21 mouse cellular contexts compared by ENCODE assay signal in the genomic region with DNA sequence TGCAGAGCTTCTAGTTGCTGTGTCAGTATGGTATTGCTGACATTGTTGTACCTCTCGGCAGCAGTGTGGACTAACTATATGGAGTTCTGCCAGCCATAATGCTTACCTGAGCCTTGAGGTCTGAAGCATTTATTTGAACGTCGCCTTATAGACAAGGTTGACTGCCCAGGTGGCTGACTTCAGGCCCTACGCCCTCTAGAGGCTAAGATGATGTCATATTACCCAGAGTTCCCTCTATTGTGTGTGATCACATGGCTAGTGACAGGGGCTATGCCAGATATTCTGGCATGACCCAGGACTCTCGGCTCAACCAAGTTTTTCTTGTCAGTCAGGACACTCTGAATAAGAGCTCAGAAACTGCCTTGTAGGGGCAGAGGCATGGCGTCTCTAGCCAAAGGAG. TPM values are rescaled to one million over a fixed set of nuclear protein-coding genes. Genes with fewer than 3 reads are reported as not detected.
DNase-seq lines count a peak whose midpoint lies in the region; ATAC-seq and TF ChIP-seq lines count a peak whose summit lies in the region.
"Had no signal": no experiment of that assay in that cellular context is flagged by ENCODE, and none has a peak within 500 bp of the region (broad histone marks: within the 10 kb centered on the region; RNA-seq: fewer than 3 reads in every experiment).

No protein-coding gene starts in this region.

- no peaks in the 10 kb centered on the region for H3K9me3 ChIP-seq in forebrain, embryonic 13.5 days (replicated peaks)
- H3K9me3 ChIP-seq in stomach, postnatal 0 days (ENCODE audit: control insufficient read depth, low read length) = no peaks in the 10 kb centered on the region
- H3K9me3 ChIP-seq: heart, embryonic 12.5 days; hindbrain, embryonic 15.5 days; kidney, embryonic 15.5 days; limb, embryonic 15.5 days; midbrain, embryonic 10.5 days; stomach, embryonic 15.5 days had no signal

- no peaks in the 10 kb centered on the region for H3K27me3 ChIP-seq in forebrain, embryonic 13.5 days
- H3K27me3 ChIP-seq in stomach, postnatal 0 days (ENCODE audit: control insufficient read depth, insufficient read depth, low read length) = no peaks in the 10 kb centered on the region
- H3K27me3 ChIP-seq: heart, embryonic 12.5 days; hindbrain, embryonic 15.5 days; kidney, embryonic 15.5 days; limb, embryonic 15.5 days; stomach, embryonic 15.5 days had no signal

- H3K4me1 ChIP-seq in forebrain, embryonic 13.5 days = peaks cover 94% of the 10 kb centered on the region
- H3K4me1 ChIP-seq in stomach, postnatal 0 days (replicated peaks; ENCODE audit: control insufficient read depth, insufficient read depth) = no peaks in the 10 kb centered on the region

- 0 out of 2 replicates have a peak overlapping the region, but pooled peaks have one; percentile 5 for H3K27ac ChIP-seq in layer of hippocampus, adult 2 months
- peak overlapping the region; percentile 95 for H3K27ac ChIP-seq in forebrain, embryonic 13.5 days
- H3K27ac ChIP-seq in stomach, postnatal 0 days (replicated peaks) = no peak overlapping the region
- H3K27ac ChIP-seq: hindbrain, embryonic 15.5 days; kidney, embryonic 15.5 days; limb, embryonic 15.5 days; macrophage; stomach, embryonic 15.5 days had no signal

- ATAC-seq in forebrain, embryonic 13.5 days = no peak
- ATAC-seq in stomach, postnatal 0 days (ENCODE audit: low FRiP score, low TSS enrichment) = no peak
- ATAC-seq: intestine, embryonic 16.5 days had no signal

- 73% methylated on average over 6 of the region's 6 CpGs for WGBS in forebrain, embryonic 13.5 days
- WGBS in stomach, postnatal 0 days = 85% methylated on average over 6 of the region's 6 CpGs

- H3K9ac ChIP-seq in forebrain, embryonic 13.5 days = no peak overlapping the region
- H3K9ac ChIP-seq in stomach, postnatal 0 days (ENCODE audit: low read length) = no peak overlapping the region
- H3K9ac ChIP-seq: heart, embryonic 12.5 days; hindbrain, embryonic 15.5 days; kidney, embryonic 15.5 days; limb, embryonic 15.5 days; stomach, embryonic 15.5 days had no signal

- TF ChIP-seq CTCF in layer of hippocampus, adult 2 months (conservative IDR thresholded peaks at IDR 0.05) = no peak
- peak; percentile 20; the same call in 1 of the 2 replicates for TF ChIP-seq CTCF in stomach, postnatal 0 days (IDR thresholded peaks at IDR 0.05; ENCODE audit: low read depth)

- peaks cover 30% of the 10 kb centered on the region for H3K36me3 ChIP-seq in forebrain, embryonic 13.5 days (ENCODE audit: poor library complexity, severe bottlenecking)
- H3K36me3 ChIP-seq in stomach, postnatal 0 days (ENCODE audit: control insufficient read depth, insufficient read depth, low read length) = peaks cover 2% of the 10 kb centered on the region; the same call in 1 of the 2 replicates
- H3K36me3 ChIP-seq: hindbrain, embryonic 15.5 days; limb, embryonic 15.5 days; stomach, embryonic 15.5 days had no signal

- H3K4me3 ChIP-seq in layer of hippocampus, adult 2 months = no peak overlapping the region
- no peak overlapping the region for H3K4me3 ChIP-seq in forebrain, embryonic 13.5 days
- H3K4me3 ChIP-seq in stomach, postnatal 0 days (ENCODE audit: low read depth, low read length) = no peak overlapping the region
- H3K4me3 ChIP-seq: heart, embryonic 12.5 days; hindbrain, embryonic 15.5 days; kidney, embryonic 15.5 days; limb, embryonic 15.5 days; midbrain, embryonic 10.5 days; stomach, embryonic 15.5 days had no signal

- no peak for TF ChIP-seq EP300 in stomach, postnatal 0 days (optimal IDR thresholded peaks at IDR 0.05)

- no peak overlapping the region for H3K4me2 ChIP-seq in forebrain, embryonic 13.5 days
- no peak overlapping the region for H3K4me2 ChIP-seq in stomach, postnatal 0 days (replicated peaks; ENCODE audit: low read depth)
- H3K4me2 ChIP-seq: heart, embryonic 12.5 days; hindbrain, embryonic 15.5 days; kidney, embryonic 15.5 days; limb, embryonic 15.5 days; stomach, embryonic 15.5 days had no signal

- DNase-seq in layer of hippocampus, adult 2 months (ENCODE audit: low spot score in 2 of 2) = no peak
- no peak for DNase-seq in layer of hippocampus, adult 9-10 months (ENCODE audit: low spot score)
- peak; percentile 50 for DNase-seq in ES-CJ7 (ENCODE audit: low read depth, low spot score)
- DNase-seq in stomach, postnatal 0 days (ENCODE audit: low spot score) = no peak
- DNase-seq in ovary, postnatal 10 days (ENCODE audit: low spot score) = no peak
- DNase-seq in frontal cortex, postnatal 10 days (ENCODE audit: low spot score in 2 of 2) = no peak
- DNase-seq: cerebellum, adult 18-20 months; cerebellum, postnatal 25 days; embryo, embryonic 11 days; heart, postnatal 14 days; thymus, adult 2 months had no signal

RNA-seq across cellular contexts. Expression of gene Heg1, which starts 52.6 kb away (rescaled TPM):
- 10 to 100 TPM; 24.6 to 28.8 TPM for total RNA-seq in layer of hippocampus, adult 2 months (2021)
- polyA plus RNA-seq in forebrain, embryonic 13.5 days (2015; fragmentation: Nextera tagmentation; extraction: Ambion mirVana) = 21.3 and 22.3 TPM in 2 replicates
- polyA plus RNA-seq in stomach, postnatal 0 days (2015; fragmentation: Nextera tagmentation; extraction: Ambion mirVana) = 8.5 and 9.1 TPM in 2 replicates

RNA-seq across cellular contexts. Expression of gene Muc13, which starts 57.1 kb away (rescaled TPM):
- not detected for total RNA-seq in layer of hippocampus, adult 2 months (2021)
- 0.08 TPM in 1 of 2 replicates, not detected in the other for polyA plus RNA-seq in forebrain, embryonic 13.5 days (2015; fragmentation: Nextera tagmentation; extraction: Ambion mirVana)
- 8.7 and 10.6 TPM in 2 replicates for polyA plus RNA-seq in stomach, postnatal 0 days (2015; fragmentation: Nextera tagmentation; extraction: Ambion mirVana)
- polyA plus RNA-seq: embryonic facial prominence, embryonic 14.5 days; limb, embryonic 15.5 days had no signal
